In genomic region chr4:134400206-134400605, GRCm38 (mm10) we compare ENCODE assay signal across 18 mouse cellular contexts. TPM values are rescaled to one million over a fixed set of nuclear protein-coding genes. Genes with fewer than 3 reads are reported as not detected.
A peak's percentile ranks its signal among the peaks of the same experiment; 100 is the strongest.
DNase-seq lines count a peak whose midpoint lies in the region; ATAC-seq and TF ChIP-seq lines count a peak whose summit lies in the region.
"Had no signal": no experiment of that assay in that cellular context is flagged by ENCODE, and none has a peak within 500 bp of the region (broad histone marks: within the 10 kb centered on the region; RNA-seq: fewer than 3 reads in every experiment).

No protein-coding gene starts in this region.

- no peaks in the 10 kb centered on the region for H3K9me3 ChIP-seq in MEL (replicated peaks; ENCODE audit: insufficient read depth, low read length)
- H3K9me3 ChIP-seq in forebrain, embryonic 12.5 days = no peaks in the 10 kb centered on the region
- no peaks in the 10 kb centered on the region for H3K9me3 ChIP-seq in midbrain, embryonic 13.5 days
- H3K9me3 ChIP-seq: liver, embryonic 13.5 days; stomach, embryonic 15.5 days had no signal

- H3K27ac ChIP-seq in left cerebral cortex, adult 2 months = peak overlapping the region; percentile 91
- H3K27ac ChIP-seq in MEL (ENCODE audit: control insufficient read depth, low read depth, low read length) = no peak overlapping the region
- 0 out of 2 replicates have a peak overlapping the region, but pooled peaks have one; percentile 19 for H3K27ac ChIP-seq in forebrain, embryonic 12.5 days
- H3K27ac ChIP-seq in midbrain, embryonic 13.5 days = no peak overlapping the region

- H3K27me3 ChIP-seq in MEL (ENCODE audit: control insufficient read depth in 1 of 2, insufficient read depth in 2 of 2, low read length in 2 of 2) = no peaks in the 10 kb centered on the region
- H3K27me3 ChIP-seq in forebrain, embryonic 12.5 days = no peaks in the 10 kb centered on the region
- H3K27me3 ChIP-seq in midbrain, embryonic 13.5 days = no peaks in the 10 kb centered on the region
- H3K27me3 ChIP-seq: stomach, embryonic 15.5 days had no signal

- peaks cover 5 to 16% of the 10 kb centered on the region in 2 experiments; a peak in 3 of 4 replicates for H3K4me1 ChIP-seq in MEL (ENCODE audit: control insufficient read depth in 1 of 2, insufficient read depth in 2 of 2, low read length in 2 of 2)
- H3K4me1 ChIP-seq in forebrain, embryonic 12.5 days = peaks cover 45% of the 10 kb centered on the region
- peaks cover 47% of the 10 kb centered on the region for H3K4me1 ChIP-seq in midbrain, embryonic 13.5 days (replicated peaks)

- no peak for TF ChIP-seq RAD21 in MEL (IDR thresholded peaks at IDR 0.05; ENCODE audit: low read depth, low read length)

- H3K79me2 ChIP-seq in MEL (ENCODE audit: control insufficient read depth, insufficient read depth, low read length, poor library complexity) = no peaks in the 10 kb centered on the region; the same call in 1 of the 2 replicates

- no peak for TF ChIP-seq EP300 in MEL (IDR thresholded peaks at IDR 0.05; ENCODE audit: low read depth in 1 of 2, low read length in 2 of 2)

- no peak for ATAC-seq in forebrain, embryonic 12.5 days (ENCODE audit: low FRiP score)
- ATAC-seq in midbrain, embryonic 13.5 days = no peak
- ATAC-seq: activated CD4-positive, CD25-positive, alpha-beta regulatory T cell, adult 4 months had no signal

- no peak overlapping the region for H3K4me3 ChIP-seq in left cerebral cortex, adult 2 months
- H3K4me3 ChIP-seq in MEL (ENCODE audit: control insufficient read depth in 1 of 2, insufficient read depth in 1 of 2, low read depth in 2 of 2, low read length in 2 of 2) = no peak overlapping the region
- H3K4me3 ChIP-seq in forebrain, embryonic 12.5 days (replicated peaks) = no peak overlapping the region
- no peak overlapping the region for H3K4me3 ChIP-seq in midbrain, embryonic 13.5 days (replicated peaks)

- no peak for TF ChIP-seq CTCF in left cerebral cortex, adult 2 months (IDR thresholded peaks at IDR 0.05)
- no peak for TF ChIP-seq CTCF in MEL (IDR thresholded peaks at IDR 0.05 in 2 of 3, conservative IDR thresholded peaks at IDR 0.05 in 1 of 3; ENCODE audit: control insufficient read depth in 1 of 3, insufficient read depth in 1 of 3, low read depth in 2 of 3, low read length in 3 of 3, poor library complexity in 1 of 3, severe bottlenecking in 1 of 3)

- no peak for TF ChIP-seq POLR2A in MEL (IDR thresholded peaks at IDR 0.05; ENCODE audit: control insufficient read depth in 1 of 2, insufficient read depth in 1 of 2, low read depth in 1 of 2, low read length in 2 of 2, poor library complexity in 1 of 2)

- intact Hi-C loops in left cerebral cortex, adult 2 months (cut with DNase I) = no loop called here
- intact Hi-C loops in left cerebral cortex, postnatal 4 days (cut with DNase I) = no loop called here

- no peak overlapping the region for H3K9ac ChIP-seq in MEL (ENCODE audit: control insufficient read depth, low read depth, low read length, poor library complexity, severe bottlenecking)
- H3K9ac ChIP-seq in forebrain, embryonic 12.5 days = no peak overlapping the region
- peak overlapping the region; percentile 29; the same call in 1 of the 2 replicates for H3K9ac ChIP-seq in midbrain, embryonic 13.5 days (replicated peaks)
- H3K9ac ChIP-seq: stomach, embryonic 15.5 days had no signal

- H3K36me3 ChIP-seq in MEL (ENCODE audit: control insufficient read depth in 1 of 2, insufficient read depth in 2 of 2, low read length in 2 of 2) = no peaks in the 10 kb centered on the region; a peak in 1 of 4 replicates
- no peaks in the 10 kb centered on the region for H3K36me3 ChIP-seq in forebrain, embryonic 12.5 days (replicated peaks)
- H3K36me3 ChIP-seq in midbrain, embryonic 13.5 days = no peaks in the 10 kb centered on the region
- H3K36me3 ChIP-seq: liver, embryonic 13.5 days; stomach, embryonic 15.5 days had no signal

- peak overlapping the region; percentile 63; the same call in 1 of the 2 replicates for H3K4me2 ChIP-seq in forebrain, embryonic 12.5 days
- peak overlapping the region; percentile 62 for H3K4me2 ChIP-seq in midbrain, embryonic 13.5 days (replicated peaks)

- 15% methylated on average over 5 of the region's 5 CpGs for WGBS in forebrain, embryonic 12.5 days
- 21% methylated on average over 5 of the region's 5 CpGs for WGBS in midbrain, embryonic 13.5 days

- DNase-seq in left cerebral cortex, adult 2 months (ENCODE audit: extremely low spot score in 1 of 2, low spot score in 2 of 2) = no peak
- DNase-seq in left cerebral cortex, postnatal 4 days = no peak
- DNase-seq in MEL (ENCODE audit: low read depth, low spot score) = peak; percentile 13
- DNase-seq in cerebellum, adult 18-20 months = no peak
- DNase-seq in kidney, postnatal 14 days = no peak
- no peak for DNase-seq in adrenal gland, adult 8-10 months
- DNase-seq: cerebellum, adult 8-10 months; gastrocnemius, postnatal 10 days; heart, postnatal 14 days; kidney, adult 11 months; liver, embryonic 13.5 days; lung, postnatal 36 days; thymus, postnatal 14 days had no signal

TF ChIP-seq in MEL, 35 proteins besides CTCF, POLR2A, EP300 and RAD21:
- TF ChIP-seq ETS1 (IDR thresholded peaks at IDR 0.05; ENCODE audit: low read depth, low read length) (no peak), RCOR1 (IDR thresholded peaks at IDR 0.05; ENCODE audit: low read depth, low read length) (no peak)

RNA-seq across cellular contexts. Expression of gene Pafah2, which starts 4.1 kb away (rescaled TPM):
- 1 to 10 TPM; 6.5 to 6.9 TPM for total RNA-seq in left cerebral cortex, adult 2 months (2021)
- total RNA-seq in left cerebral cortex, postnatal 4 days (2021) = 10 to 100 TPM; 12.7 to 14.1 TPM
- total RNA-seq in MEL (2012; rRNA removed) = 6.0 TPM in 2 replicates
- polyA plus RNA-seq in MEL (2012; ENCODE audit: insufficient read depth in 1 of 2, insufficient read length in 2 of 2, low read depth in 1 of 2, low replicate concordance in 2 of 2, missing spikeins in 1 of 2) = 10 to 100 TPM in 1 of 2 experiments, not detected in 1; 10.6 TPM
- 7.2 and 8.3 TPM in 2 replicates for polyA plus RNA-seq in forebrain, embryonic 12.5 days (2016; fragmentation: Nextera tagmentation; extraction: Ambion mirVana)
- 6.4 and 6.6 TPM in 2 replicates for polyA plus RNA-seq in midbrain, embryonic 13.5 days (2015; fragmentation: Nextera tagmentation; extraction: Ambion mirVana)
- total RNA-seq in adrenal gland, adult 8-10 months (2022) = 10 to 100 TPM; 13.9 to 21.7 (median 19.0) TPM

RNA-seq across cellular contexts. Expression of gene Extl1, which starts 16.6 kb away (rescaled TPM):
- 10 to 100 TPM; 46.7 to 48.9 TPM for total RNA-seq in left cerebral cortex, adult 2 months (2021)
- total RNA-seq in left cerebral cortex, postnatal 4 days (2021) = 1 to 10 TPM; 3.9 to 4.1 TPM
- 0.03 and 0.04 TPM in 2 replicates for total RNA-seq in MEL (2012; rRNA removed)
- polyA plus RNA-seq in MEL (2012; ENCODE audit: insufficient read depth in 1 of 2, insufficient read length in 2 of 2, low read depth in 1 of 2, low replicate concordance in 2 of 2, missing spikeins in 1 of 2) = under 1 TPM in 1 of 2 experiments, not detected in 1; 0.33 TPM
- polyA plus RNA-seq in forebrain, embryonic 12.5 days (2016; fragmentation: Nextera tagmentation; extraction: Ambion mirVana) = 0.32 and 0.37 TPM in 2 replicates
- 0.16 and 0.40 TPM in 2 replicates for polyA plus RNA-seq in midbrain, embryonic 13.5 days (2015; fragmentation: Nextera tagmentation; extraction: Ambion mirVana)
- 10 to 100 TPM in 2 of 4 experiments, 1 to 10 TPM in 2; 3.3 to 15.4 (median 9.4) TPM for total RNA-seq in adrenal gland, adult 8-10 months (2022)

RNA-seq across cellular contexts. Expression of gene Slc30a2, which starts 57.2 kb away (rescaled TPM):
- not detected for total RNA-seq in left cerebral cortex, adult 2 months (2021)
- not detected for total RNA-seq in left cerebral cortex, postnatal 4 days (2021)
- total RNA-seq in MEL (2012; rRNA removed) = 0.46 and 0.54 TPM in 2 replicates
- polyA plus RNA-seq in MEL (2012; ENCODE audit: insufficient read depth in 1 of 2, insufficient read length in 2 of 2, low read depth in 1 of 2, low replicate concordance in 2 of 2, missing spikeins in 1 of 2) = under 1 TPM in 1 of 2 experiments, not detected in 1; 0.39 TPM
- not detected in 2 replicates for polyA plus RNA-seq in forebrain, embryonic 12.5 days (2016; fragmentation: Nextera tagmentation; extraction: Ambion mirVana)
- polyA plus RNA-seq in midbrain, embryonic 13.5 days (2015; fragmentation: Nextera tagmentation; extraction: Ambion mirVana) = 0.05 and 0.12 TPM in 2 replicates
- 100 to 1,000 TPM in 2 of 4 experiments, 10 to 100 TPM in 2; 29.5 to 113 (median 69.5) TPM for total RNA-seq in adrenal gland, adult 8-10 months (2022)
- total RNA-seq: left cerebral cortex, postnatal 10 days had no signal
- polyA plus RNA-seq: liver, embryonic 13.5 days had no signal

Comparison
In these comparisons a context has a peak if more than half of its experiments do, and no peak if none do; other contexts are left out.
1. H3K27ac ChIP-seq: peak in left cerebral cortex, adult 2 months (single experiment) and forebrain, embryonic 12.5 days (single experiment); none in MEL (single experiment) and midbrain, embryonic 13.5 days (single experiment).
2. RNA of gene Slc30a2, which starts 57.2 kb away (total RNA-seq): 29.5 to 113 TPM in adrenal gland, adult 8-10 months; 0.46 to 0.54 TPM in MEL, not detected in left cerebral cortex, postnatal 4 days and not detected in left cerebral cortex, adult 2 months; every median in the first group is over 10 times any median in the second.